Mouse (Mus musculus): ENCODE data around the gene Pacs2. TPM values are rescaled to one million over a fixed set of nuclear protein-coding genes. Genes with fewer than 3 reads are reported as not detected.
A peak's percentile ranks its signal among the peaks of the same experiment; 100 is the strongest.

Gene Pacs2
- polyA plus RNA-seq, 1 experiment from 2014 or later = 9.8 TPM

- peak; percentile 99 for DNase-seq (ENCODE audit: low spot score)
- whole genome bisulfite sequencing = under 1% methylated on average over 94 of the region's 96 CpGs
- ATAC-seq (replicated peaks; ENCODE audit: insufficient number of reproducible peaks, low FRiP score, low TSS enrichment, low read depth) = peak; percentile 95
- Histone ChIP-seq H3K36me3 (replicated peaks; ENCODE audit: control insufficient read depth, insufficient read depth, low read depth, low read length) (no peaks in the 10 kb centered on the region), H3K4me3 (ENCODE audit: low read depth, low read length) (peak within 1 kb of the TSS; percentile 79), H3K9ac (replicated peaks; ENCODE audit: low read length) (peak within 1 kb of the TSS; percentile 96), H3K4me1 (ENCODE audit: control insufficient read depth, insufficient read depth, low read length) (no peaks in the 10 kb centered on the region; the same call in 1 of the 2 replicates), H3K9me3 (replicated peaks; ENCODE audit: control insufficient read depth, low read length) (no peaks in the 10 kb centered on the region), H3K27ac (replicated peaks; ENCODE audit: low read depth, low read length) (peak within 1 kb of the TSS; percentile 89), H3K4me2 (ENCODE audit: low read depth, low read length) (peak within 1 kb of the TSS; percentile 72), H3K27me3 (ENCODE audit: control insufficient read depth, insufficient read depth, low read length) (no peaks in the 10 kb centered on the region)
Observed at GRCm38 (mm10) chr12:113000294-113001132, 13.8 kb upstream of the Pacs2 start, which contains the start of gene Brf1. Gene Brf1, minus strand, starts transcription at chr12:113000704.

GRCm38 (mm10) chr12:113001133-113001474, 13.2 kb upstream of the Pacs2 start:
- 3% methylated on average over 5 of the region's 5 CpGs for WGBS
- Histone ChIP-seq H3K4me2 (ENCODE audit: low read depth, low read length) (peak overlapping the region; percentile 69), H3K9ac (replicated peaks; ENCODE audit: low read length) (peak overlapping the region; percentile 96), H3K27me3 (ENCODE audit: control insufficient read depth, insufficient read depth, low read length) (no peaks in the 10 kb centered on the region), H3K4me1 (ENCODE audit: control insufficient read depth, insufficient read depth, low read length) (no peaks in the 10 kb centered on the region; the same call in 1 of the 2 replicates), H3K36me3 (replicated peaks; ENCODE audit: control insufficient read depth, insufficient read depth, low read depth, low read length) (no peaks in the 10 kb centered on the region), H3K9me3 (replicated peaks; ENCODE audit: control insufficient read depth, low read length) (no peaks in the 10 kb centered on the region), H3K4me3 (ENCODE audit: low read depth, low read length) (peak overlapping the region; percentile 79), H3K27ac (replicated peaks; ENCODE audit: low read depth, low read length) (peak overlapping the region; percentile 83)
- DNase-seq (ENCODE audit: low spot score) (no peak), ATAC-seq (replicated peaks; ENCODE audit: insufficient number of reproducible peaks, low FRiP score, low TSS enrichment, low read depth) (no peak)

GRCm38 (mm10) chr12:113002667-113003066, 11.6 kb upstream of the Pacs2 start:
- H3K4me3 ChIP-seq (ENCODE audit: low read depth, low read length) = no peak overlapping the region
- no peaks in the 10 kb centered on the region for H3K9me3 ChIP-seq (replicated peaks; ENCODE audit: control insufficient read depth, low read length)
- H3K9ac ChIP-seq (replicated peaks; ENCODE audit: low read length) = no peak overlapping the region
- H3K36me3 ChIP-seq (replicated peaks; ENCODE audit: control insufficient read depth, insufficient read depth, low read depth, low read length) = no peaks in the 10 kb centered on the region
- no peaks in the 10 kb centered on the region for H3K27me3 ChIP-seq (ENCODE audit: control insufficient read depth, insufficient read depth, low read length)
- no peak for DNase-seq (ENCODE audit: low spot score)
- no peak overlapping the region for H3K27ac ChIP-seq (replicated peaks; ENCODE audit: low read depth, low read length)
- no peak for ATAC-seq (replicated peaks; ENCODE audit: insufficient number of reproducible peaks, low FRiP score, low TSS enrichment, low read depth)
- H3K4me2 ChIP-seq (ENCODE audit: low read depth, low read length) = no peak overlapping the region
- H3K4me1 ChIP-seq (ENCODE audit: control insufficient read depth, insufficient read depth, low read length) = no peaks in the 10 kb centered on the region; the same call in 1 of the 2 replicates
- 37% methylated on average over 2 of the region's 2 CpGs for WGBS

GRCm38 (mm10) chr12:113004011-113004410, 10.3 kb upstream of the Pacs2 start:
- DNase-seq (ENCODE audit: low spot score) = no peak
- no peak for ATAC-seq (replicated peaks; ENCODE audit: insufficient number of reproducible peaks, low FRiP score, low TSS enrichment, low read depth)
- WGBS = 65% methylated on average over 8 of the region's 8 CpGs

GRCm38 (mm10) chr12:113004993-113005392, 9.3 kb upstream of the Pacs2 start:
- 28% methylated on average over 4 of the region's 4 CpGs for WGBS
- no peaks in the 10 kb centered on the region for H3K36me3 ChIP-seq (replicated peaks; ENCODE audit: control insufficient read depth, insufficient read depth, low read depth, low read length)
- DNase-seq (ENCODE audit: low spot score) = no peak

More at GRCm38 (mm10) chr12:113004011-113004410, 10.3 kb upstream of the Pacs2 start:
- H3K9ac ChIP-seq (replicated peaks; ENCODE audit: low read length) = 0 out of 2 replicates have a peak overlapping the region, but pooled peaks have one; percentile 6
- no peak overlapping the region for H3K27ac ChIP-seq (replicated peaks; ENCODE audit: low read depth, low read length)
- H3K4me1 ChIP-seq (ENCODE audit: control insufficient read depth, insufficient read depth, low read length) = no peaks in the 10 kb centered on the region
- H3K9me3 ChIP-seq (replicated peaks; ENCODE audit: control insufficient read depth, low read length) = no peaks in the 10 kb centered on the region
- no peaks in the 10 kb centered on the region for H3K36me3 ChIP-seq (replicated peaks; ENCODE audit: control insufficient read depth, insufficient read depth, low read depth, low read length)
- no peaks in the 10 kb centered on the region for H3K27me3 ChIP-seq (ENCODE audit: control insufficient read depth, insufficient read depth, low read length)
- no peak overlapping the region for H3K4me2 ChIP-seq (ENCODE audit: low read depth, low read length)
- no peak overlapping the region for H3K4me3 ChIP-seq (ENCODE audit: low read depth, low read length)

GRCm38 (mm10) chr12:113011702-113012360, 2.5 kb upstream of the Pacs2 start:
- Histone ChIP-seq H3K36me3 (replicated peaks; ENCODE audit: control insufficient read depth, insufficient read depth, low read depth, low read length) (no peaks in the 10 kb centered on the region), H3K4me2 (ENCODE audit: low read depth, low read length) (no peak overlapping the region), H3K9me3 (replicated peaks; ENCODE audit: control insufficient read depth, low read length) (no peaks in the 10 kb centered on the region), H3K4me3 (ENCODE audit: low read depth, low read length) (no peak overlapping the region), H3K27me3 (ENCODE audit: control insufficient read depth, insufficient read depth, low read length) (no peaks in the 10 kb centered on the region), H3K4me1 (ENCODE audit: control insufficient read depth, insufficient read depth, low read length) (no peaks in the 10 kb centered on the region; the same call in none of the 2 replicates), H3K9ac (replicated peaks; ENCODE audit: low read length) (no peak overlapping the region), H3K27ac (replicated peaks; ENCODE audit: low read depth, low read length) (no peak overlapping the region)
- ATAC-seq (replicated peaks; ENCODE audit: insufficient number of reproducible peaks, low FRiP score, low TSS enrichment, low read depth) (no peak), DNase-seq (ENCODE audit: low spot score) (no peak)
- WGBS = 83% methylated on average over 6 of the region's 6 CpGs

More at GRCm38 (mm10) chr12:113004993-113005392, 9.3 kb upstream of the Pacs2 start:
- Histone ChIP-seq H3K4me3 (ENCODE audit: low read depth, low read length) (no peak overlapping the region), H3K27me3 (ENCODE audit: control insufficient read depth, insufficient read depth, low read length) (no peaks in the 10 kb centered on the region), H3K4me1 (ENCODE audit: control insufficient read depth, insufficient read depth, low read length) (no peaks in the 10 kb centered on the region), H3K9ac (replicated peaks; ENCODE audit: low read length) (no peak overlapping the region), H3K27ac (replicated peaks; ENCODE audit: low read depth, low read length) (no peak overlapping the region), H3K9me3 (replicated peaks; ENCODE audit: control insufficient read depth, low read length) (no peaks in the 10 kb centered on the region), H3K4me2 (ENCODE audit: low read depth, low read length) (no peak overlapping the region)
- ATAC-seq (replicated peaks; ENCODE audit: insufficient number of reproducible peaks, low FRiP score, low TSS enrichment, low read depth) = no peak

GRCm38 (mm10) chr12:113012443-113012842, 1.9 kb upstream of the Pacs2 start:
- no peak overlapping the region for H3K4me3 ChIP-seq (ENCODE audit: low read depth, low read length)
- H3K9me3 ChIP-seq (replicated peaks; ENCODE audit: control insufficient read depth, low read length) = no peaks in the 10 kb centered on the region
- no peak overlapping the region for H3K9ac ChIP-seq (replicated peaks; ENCODE audit: low read length)
- 80% methylated on average over 5 of the region's 5 CpGs for WGBS
- DNase-seq (ENCODE audit: low spot score) (no peak), ATAC-seq (replicated peaks; ENCODE audit: insufficient number of reproducible peaks, low FRiP score, low TSS enrichment, low read depth) (no peak)
- no peaks in the 10 kb centered on the region; the same call in none of the 2 replicates for H3K4me1 ChIP-seq (ENCODE audit: control insufficient read depth, insufficient read depth, low read length)
- no peak overlapping the region; the same call in 1 of the 2 replicates for H3K27ac ChIP-seq (replicated peaks; ENCODE audit: low read depth, low read length)
- H3K4me2 ChIP-seq (ENCODE audit: low read depth, low read length) = no peak overlapping the region
- H3K36me3 ChIP-seq (replicated peaks; ENCODE audit: control insufficient read depth, insufficient read depth, low read depth, low read length) = no peaks in the 10 kb centered on the region
- H3K27me3 ChIP-seq (ENCODE audit: control insufficient read depth, insufficient read depth, low read length) = no peaks in the 10 kb centered on the region
